Mouse (Mus musculus): ENCODE measurements around the gene Gm11060. TPM values are rescaled to one million over a fixed set of nuclear protein-coding genes. Genes with fewer than 3 reads are reported as not detected.

The Gm11060 gene
- polyA plus RNA-seq, 1 experiment: not detected

GRCm38 (mm10) chr2:105089581-105090508 lies 2.0 kb upstream of the Gm11060 start:
- no peaks in the 10 kb centered on the region for H3K4me1 ChIP-seq (ENCODE audit: control insufficient read depth, insufficient read depth, low read length)
- no peaks in the 10 kb centered on the region for H3K36me3 ChIP-seq (ENCODE audit: control insufficient read depth, insufficient read depth, low read length)
- H3K27me3 ChIP-seq (replicated peaks; ENCODE audit: control insufficient read depth, insufficient read depth, low read length): no peaks in the 10 kb centered on the region
- WGBS: 35% methylated on average over 7 of the region's 7 CpGs
- no peak overlapping the region for H3K27ac ChIP-seq (ENCODE audit: insufficient read depth, low read depth, low read length)
- TF ChIP-seq POLR2A (IDR thresholded peaks at IDR 0.05; ENCODE audit: low read depth, low read length) (no peak), CTCF (conservative IDR thresholded peaks at IDR 0.05; ENCODE audit: insufficient read depth, insufficient read length, low read depth, low read length) (no peak)
- no peak for DNase-seq
- H3K4me3 ChIP-seq (ENCODE audit: insufficient read depth, low read depth, low read length): no peak overlapping the region

GRCm38 (mm10) chr2:105090991-105091390 lies 827 bp upstream of the Gm11060 start:
- TF ChIP-seq CTCF (conservative IDR thresholded peaks at IDR 0.05; ENCODE audit: insufficient read depth, insufficient read length, low read depth, low read length): no peak
- no peak for TF ChIP-seq POLR2A (IDR thresholded peaks at IDR 0.05; ENCODE audit: low read depth, low read length)
- 76% methylated on average over 5 of the region's 5 CpGs for WGBS
- peak; percentile 19 for DNase-seq
- H3K4me1 ChIP-seq (ENCODE audit: control insufficient read depth, insufficient read depth, low read length): no peaks in the 10 kb centered on the region
- H3K27me3 ChIP-seq (replicated peaks; ENCODE audit: control insufficient read depth, insufficient read depth, low read length): no peaks in the 10 kb centered on the region
- no peak overlapping the region for H3K4me3 ChIP-seq (ENCODE audit: insufficient read depth, low read depth, low read length)
- no peaks in the 10 kb centered on the region for H3K36me3 ChIP-seq (ENCODE audit: control insufficient read depth, insufficient read depth, low read length)
- no peak overlapping the region for H3K27ac ChIP-seq (ENCODE audit: insufficient read depth, low read depth, low read length)

GRCm38 (mm10) chr2:105097294-105097953 lies 5.6 kb downstream of the Gm11060 start:
- no peaks in the 10 kb centered on the region for H3K36me3 ChIP-seq (ENCODE audit: control insufficient read depth, insufficient read depth, low read length)
- 51% methylated on average over 22 of the region's 22 CpGs for WGBS
- H3K27me3 ChIP-seq (replicated peaks; ENCODE audit: control insufficient read depth, insufficient read depth, low read length): no peaks in the 10 kb centered on the region
- H3K4me3 ChIP-seq (ENCODE audit: insufficient read depth, low read depth, low read length): no peak overlapping the region
- no peak overlapping the region for H3K27ac ChIP-seq (ENCODE audit: insufficient read depth, low read depth, low read length)
- no peaks in the 10 kb centered on the region for H3K4me1 ChIP-seq (ENCODE audit: control insufficient read depth, insufficient read depth, low read length)
- no peak for TF ChIP-seq POLR2A (IDR thresholded peaks at IDR 0.05; ENCODE audit: low read depth, low read length)
- no peak for TF ChIP-seq CTCF (conservative IDR thresholded peaks at IDR 0.05; ENCODE audit: insufficient read depth, insufficient read length, low read depth, low read length)
- DNase-seq: peak; percentile 6

GRCm38 (mm10) chr2:105099410-105099809 lies 7.6 kb downstream of the Gm11060 start:
- no peak for DNase-seq
- no peak for TF ChIP-seq CTCF (conservative IDR thresholded peaks at IDR 0.05; ENCODE audit: insufficient read depth, insufficient read length, low read depth, low read length)
- TF ChIP-seq POLR2A (IDR thresholded peaks at IDR 0.05; ENCODE audit: low read depth, low read length): no peak
- Histone ChIP-seq H3K4me1 (ENCODE audit: control insufficient read depth, insufficient read depth, low read length) (no peaks in the 10 kb centered on the region), H3K27me3 (replicated peaks; ENCODE audit: control insufficient read depth, insufficient read depth, low read length) (no peaks in the 10 kb centered on the region), H3K36me3 (ENCODE audit: control insufficient read depth, insufficient read depth, low read length) (no peaks in the 10 kb centered on the region), H3K4me3 (ENCODE audit: insufficient read depth, low read depth, low read length) (no peak overlapping the region), H3K27ac (ENCODE audit: insufficient read depth, low read depth, low read length) (no peak overlapping the region)
- 76% methylated on average over 7 of the region's 7 CpGs for WGBS

GRCm38 (mm10) chr2:105100541-105100940 lies 8.7 kb downstream of the Gm11060 start:
- H3K27ac ChIP-seq (ENCODE audit: insufficient read depth, low read depth, low read length): no peak overlapping the region

GRCm38 (mm10) chr2:105108703-105109158 lies 16.9 kb downstream of the Gm11060 start:
- TF ChIP-seq CTCF (conservative IDR thresholded peaks at IDR 0.05; ENCODE audit: insufficient read depth, insufficient read length, low read depth, low read length) (peak; percentile 61), POLR2A (IDR thresholded peaks at IDR 0.05; ENCODE audit: low read depth, low read length) (no peak)
- DNase-seq: peak; percentile 95
- Histone ChIP-seq H3K4me3 (ENCODE audit: insufficient read depth, low read depth, low read length) (no peak overlapping the region), H3K4me1 (ENCODE audit: control insufficient read depth, insufficient read depth, low read length) (no peaks in the 10 kb centered on the region), H3K36me3 (ENCODE audit: control insufficient read depth, insufficient read depth, low read length) (no peaks in the 10 kb centered on the region), H3K27ac (ENCODE audit: insufficient read depth, low read depth, low read length) (no peak overlapping the region), H3K27me3 (replicated peaks; ENCODE audit: control insufficient read depth, insufficient read depth, low read length) (no peaks in the 10 kb centered on the region)
- WGBS: 14% methylated on average over 6 of the region's 6 CpGs

More at GRCm38 (mm10) chr2:105100541-105100940, 8.7 kb downstream of the Gm11060 start:
- no peaks in the 10 kb centered on the region for H3K4me1 ChIP-seq (ENCODE audit: control insufficient read depth, insufficient read depth, low read length)
- WGBS: 50% methylated on average over 7 of the region's 7 CpGs
- H3K27me3 ChIP-seq (replicated peaks; ENCODE audit: control insufficient read depth, insufficient read depth, low read length): no peaks in the 10 kb centered on the region
- no peak for DNase-seq
- no peak overlapping the region for H3K4me3 ChIP-seq (ENCODE audit: insufficient read depth, low read depth, low read length)
- TF ChIP-seq CTCF (conservative IDR thresholded peaks at IDR 0.05; ENCODE audit: insufficient read depth, insufficient read length, low read depth, low read length) (no peak), POLR2A (IDR thresholded peaks at IDR 0.05; ENCODE audit: low read depth, low read length) (no peak)
- no peaks in the 10 kb centered on the region for H3K36me3 ChIP-seq (ENCODE audit: control insufficient read depth, insufficient read depth, low read length)

- WGBS: 48% methylated on average over 9 of the region's 9 CpGs
- TF ChIP-seq CTCF (conservative IDR thresholded peaks at IDR 0.05; ENCODE audit: insufficient read depth, insufficient read length, low read depth, low read length) (no peak), POLR2A (IDR thresholded peaks at IDR 0.05; ENCODE audit: low read depth, low read length) (no peak)
- H3K27ac ChIP-seq (ENCODE audit: insufficient read depth, low read depth, low read length): no peak overlapping the region
- H3K27me3 ChIP-seq (replicated peaks; ENCODE audit: control insufficient read depth, insufficient read depth, low read length): no peaks in the 10 kb centered on the region
- H3K4me3 ChIP-seq (ENCODE audit: insufficient read depth, low read depth, low read length): no peak overlapping the region
- DNase-seq: no peak
- no peaks in the 10 kb centered on the region for H3K36me3 ChIP-seq (ENCODE audit: control insufficient read depth, insufficient read depth, low read length)
- H3K4me1 ChIP-seq (ENCODE audit: control insufficient read depth, insufficient read depth, low read length): no peaks in the 10 kb centered on the region
These were observed 22.3 kb downstream of the Gm11060 start for GRCm38 (mm10) chr2:105114074-105114473.
